Mouse (Mus musculus): Measurements from ENCODE around the gene Ankrd63. TPM values are rescaled to one million over a fixed set of nuclear protein-coding genes. Genes with fewer than 3 reads are reported as not detected.

Gene Ankrd63
- polyA plus RNA-seq (2021; fragmentation: Nextera tagmentation), result 5.6 and 7.1 TPM in 2 replicates
- long read RNA-seq, experiment 1, full-length matches to known transcripts, result 65 of 65 reads
- long read RNA-seq, experiment 1, partial matches to known transcripts, result 0 of 65 reads
- long read RNA-seq, experiment 1, other reads (novel, unspliced or antisense), result 0 of 65 reads
- long read RNA-seq, experiment 2, full-length matches to known transcripts, result 7 of 7 reads
- long read RNA-seq, experiment 2, partial matches to known transcripts, result 0 of 7 reads
- long read RNA-seq, experiment 2, other reads (novel, unspliced or antisense), result 0 of 7 reads

GRCm38 (mm10) chr2:118703913-118704730 is at the start of gene Ankrd63:
TSS of gene Ankrd63 (minus strand) at chr2:118703963.

DNA sequence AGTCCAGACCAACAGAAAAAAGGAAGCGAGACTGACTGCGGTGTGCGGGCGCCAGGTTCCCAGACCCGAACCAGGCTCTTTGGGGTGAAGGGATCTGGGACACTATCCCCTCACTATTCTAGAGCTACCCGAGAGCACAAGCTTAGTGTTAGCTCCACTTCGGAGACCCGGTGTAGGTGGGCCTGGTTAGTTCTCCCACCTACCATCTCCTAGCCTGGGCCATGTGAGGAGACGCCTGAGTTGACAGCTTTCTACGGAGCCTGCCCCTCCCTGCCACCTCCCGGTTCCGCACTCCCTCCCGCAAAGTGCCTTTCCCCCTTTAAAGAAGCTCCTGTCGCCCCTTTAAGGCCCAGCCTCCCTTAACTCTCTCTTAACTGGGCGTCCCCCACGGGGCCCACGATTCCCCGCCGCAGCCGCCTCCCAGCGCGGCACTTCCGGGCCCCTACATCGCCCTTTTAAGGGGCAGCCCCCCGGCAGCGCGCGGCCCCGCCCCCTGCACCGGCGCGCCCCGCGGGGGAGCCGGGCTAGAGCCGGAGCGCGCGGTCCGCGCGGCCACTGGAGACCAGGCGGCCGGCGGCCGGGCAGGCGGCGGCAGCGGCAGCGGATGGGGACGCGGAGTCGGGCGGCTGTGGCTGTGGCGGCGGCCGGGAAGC is 41.6 kb upstream of the Ankrd63 start, which contains the start of gene Inafm2:
Gene Inafm2 (plus strand): TSS at position 527 of the 653 bp plus-strand sequence.

GRCm38 (mm10) chr2:118728337-118728736 is 24.6 kb upstream of the Ankrd63 start, which contains the start of gene Plcb2:
TSS of gene Plcb2 (minus strand) at chr2:118728438.

DNA sequence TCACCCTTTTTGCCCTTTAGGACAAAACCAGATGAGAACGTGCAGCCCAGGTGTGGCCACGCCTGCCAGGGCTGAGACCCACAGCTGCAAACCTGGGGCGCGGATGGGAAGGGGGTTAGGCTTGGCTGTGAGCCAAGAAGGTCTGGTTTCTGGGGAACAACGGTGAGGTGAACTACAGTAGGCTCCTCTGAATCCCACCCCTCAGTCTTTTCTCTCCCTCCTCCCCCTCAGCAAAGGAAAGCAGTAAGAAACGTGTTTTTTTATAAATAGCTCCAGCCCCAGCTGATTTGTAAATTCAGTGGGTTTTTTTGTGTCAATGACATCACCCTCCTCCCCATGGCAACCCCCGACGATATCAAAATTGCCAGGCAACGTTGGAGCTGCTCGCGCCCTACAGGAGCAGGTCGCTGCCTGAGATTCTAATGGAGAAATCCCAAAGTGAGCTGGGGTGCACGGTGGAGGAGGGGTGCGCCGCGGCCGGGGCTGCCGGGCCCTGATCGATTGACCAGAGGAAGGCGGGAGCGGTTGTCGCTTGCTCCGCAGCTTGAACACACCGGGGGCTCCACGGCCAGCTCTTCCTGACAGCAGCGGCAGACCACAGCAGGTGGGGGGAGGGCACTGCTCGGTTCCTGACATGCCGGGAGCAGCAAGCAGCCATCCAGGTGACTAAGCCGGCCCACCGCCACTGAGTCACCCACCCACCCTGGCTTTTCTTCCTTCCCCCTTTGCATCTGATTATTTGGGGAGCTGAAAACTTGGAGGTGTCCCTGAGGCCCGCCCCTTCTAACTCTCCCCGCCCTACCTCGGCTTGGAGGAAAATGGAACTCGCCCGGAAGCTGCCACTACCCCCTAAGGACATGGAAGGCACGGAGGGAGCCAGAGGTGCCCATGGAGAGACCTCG is 40.6 kb downstream of the Ankrd63 start, which contains the start of gene Pak6:
Gene Pak6 (plus strand): TSS at position 402 of the 902 bp plus-strand sequence.

Other genes starting within 250 kb of the Ankrd63 start
- 478 and 487 TPM in 2 replicates for gene Srp14, start 224.3 kb downstream of the Ankrd63 start, polyA plus RNA-seq (2021; fragmentation: Nextera tagmentation)
- 0.69 and 0.70 TPM in 2 replicates for gene Bmf, start 154.3 kb downstream of the Ankrd63 start, polyA plus RNA-seq (2021; fragmentation: Nextera tagmentation)
- gene Bub1b, start 105.8 kb downstream of the Ankrd63 start, polyA plus RNA-seq (2021; fragmentation: Nextera tagmentation), result 0.28 and 0.49 TPM in 2 replicates
- gene Pak6, start 40.7 kb downstream of the Ankrd63 start, polyA plus RNA-seq (2021; fragmentation: Nextera tagmentation), result 23.3 and 25.5 TPM in 2 replicates
- gene Plcb2, start 24.5 kb upstream of the Ankrd63 start, polyA plus RNA-seq (2021; fragmentation: Nextera tagmentation), result 1.9 and 2.2 TPM in 2 replicates
- 46.4 and 71.6 TPM in 2 replicates for gene Inafm2, start 41.8 kb upstream of the Ankrd63 start, polyA plus RNA-seq (2021; fragmentation: Nextera tagmentation)
- gene Ccdc9b, start 58.7 kb upstream of the Ankrd63 start, polyA plus RNA-seq (2021; fragmentation: Nextera tagmentation), result 0.24 and 0.29 TPM in 2 replicates
- gene Phgr1, start 68.8 kb upstream of the Ankrd63 start, polyA plus RNA-seq (2021; fragmentation: Nextera tagmentation), result not detected in 2 replicates
- 111 and 146 TPM in 2 replicates for gene Disp2, start 75.8 kb upstream of the Ankrd63 start, polyA plus RNA-seq (2021; fragmentation: Nextera tagmentation)
- 0.59 and 0.88 TPM in 2 replicates for gene Knstrn, start 110.0 kb upstream of the Ankrd63 start, polyA plus RNA-seq (2021; fragmentation: Nextera tagmentation)
- 34.8 and 39.4 TPM in 2 replicates for gene Ivd, start 158.0 kb upstream of the Ankrd63 start, polyA plus RNA-seq (2021; fragmentation: Nextera tagmentation)
- gene Bahd1, start 196.4 kb upstream of the Ankrd63 start, polyA plus RNA-seq (2021; fragmentation: Nextera tagmentation), result 2.9 and 3.2 TPM in 2 replicates
- 1.9 and 3.1 TPM in 2 replicates for gene Chst14, start 222.5 kb upstream of the Ankrd63 start, polyA plus RNA-seq (2021; fragmentation: Nextera tagmentation)

All from left cerebral cortex, adult 6 months (tissue).